Mouse (Mus musculus): ENCODE results near the gene Pdpr. TPM values are rescaled to one million over a fixed set of nuclear protein-coding genes. Genes with fewer than 3 reads are reported as not detected.
A peak's percentile ranks its signal among the peaks of the same experiment; 100 is the strongest.
"Not testable (repeated sequence)": the region's sequence is repeated elsewhere in the genome, so short reads cannot be mapped to it uniquely, and the experiment has no call there.

The Pdpr gene
- 12.9 and 15.8 TPM in 2 replicates for polyA plus RNA-seq (2012; rRNA removed)

DNA sequence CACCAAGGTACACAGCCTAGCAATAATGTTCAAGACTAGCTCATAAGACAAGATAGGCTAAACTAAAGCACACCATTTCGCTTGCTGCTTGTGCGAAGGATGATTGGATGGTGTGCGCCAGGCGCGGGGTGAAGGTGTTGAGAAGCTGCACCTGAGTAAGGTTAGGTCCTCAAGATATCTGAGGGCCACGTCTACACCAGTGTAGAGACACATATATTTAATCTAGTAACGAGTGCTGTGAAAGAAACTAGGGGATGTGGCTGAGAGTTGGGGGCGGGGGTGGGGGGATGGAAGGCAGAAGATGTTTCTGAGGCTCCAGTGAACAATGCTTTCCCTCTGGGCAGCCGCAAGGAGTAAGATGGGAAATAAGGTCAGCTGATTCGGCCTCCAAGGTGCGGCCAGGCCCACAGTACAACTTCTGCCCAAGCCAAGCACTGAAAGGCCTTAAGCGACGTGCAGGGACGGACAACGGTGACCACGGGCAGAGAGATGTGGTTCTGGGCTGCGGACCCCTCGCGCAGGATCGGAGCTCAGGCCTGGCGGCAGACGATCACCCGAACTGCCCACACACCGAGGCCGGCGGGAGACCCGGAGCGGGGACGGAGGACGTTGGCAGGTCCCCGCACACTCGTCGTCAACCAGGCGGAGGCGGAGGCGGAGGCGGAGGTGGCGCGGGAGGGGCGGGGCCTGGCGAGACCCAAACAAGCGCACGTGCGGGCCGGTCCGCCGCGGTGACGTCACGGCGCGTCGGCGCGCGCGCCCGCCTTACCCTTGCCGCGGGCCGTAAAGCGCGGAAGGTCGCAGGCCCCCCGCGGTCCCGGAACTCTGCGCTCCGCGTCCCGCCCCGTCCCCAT, at the start of gene Pdpr:
TSS of gene Pdpr (plus strand) at position 766 of the 854 bp plus-strand sequence.
- peak; percentile 74 to 88 for DNase-seq (ENCODE audit: extremely low spot score in 1 of 2, low spot score in 1 of 2)

DNA sequence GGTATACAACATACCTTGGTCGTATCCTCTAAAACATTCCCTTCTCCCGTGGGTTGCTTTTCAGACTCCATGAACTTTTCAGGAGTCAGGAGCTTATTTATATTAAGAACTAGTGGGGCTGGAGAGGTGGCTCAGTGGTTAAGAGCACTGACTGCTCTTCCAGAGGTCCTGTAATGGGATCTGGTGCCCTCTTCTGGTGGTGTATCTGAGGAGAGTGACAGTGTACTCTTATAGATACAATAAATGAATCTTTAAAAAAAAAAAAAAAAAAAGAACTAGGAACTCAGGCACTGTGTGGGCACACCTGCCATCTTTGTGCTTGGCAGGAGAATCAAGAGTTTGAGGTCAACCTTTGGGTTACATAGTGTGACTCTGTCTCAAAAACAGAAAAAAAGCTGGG, 45.7 kb upstream of the Pdpr start:
- DNase-seq (ENCODE audit: extremely low spot score in 1 of 2, low spot score in 1 of 2), result no peak

DNA sequence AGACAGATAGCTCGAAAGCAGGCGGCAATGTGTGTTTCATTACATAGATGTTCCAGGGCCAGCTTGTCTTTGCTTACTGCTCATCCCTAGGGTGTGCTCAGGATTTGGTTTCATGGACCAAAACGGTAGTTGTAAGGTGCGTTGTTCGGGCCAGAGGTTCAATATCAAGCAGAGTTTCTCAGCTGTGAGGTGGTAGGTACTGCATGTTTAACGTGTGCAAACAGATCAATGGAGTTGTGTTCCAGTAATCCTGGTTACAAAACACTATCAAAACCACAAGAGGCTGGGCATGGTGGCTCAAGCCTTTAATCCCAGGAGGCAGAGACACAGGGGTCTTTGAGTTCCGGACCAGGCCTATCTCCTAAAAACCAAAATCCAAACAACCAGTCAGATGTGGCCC, 45.3 kb upstream of the Pdpr start:
- DNase-seq (ENCODE audit: extremely low spot score in 1 of 2, low spot score in 1 of 2), result no peak

DNA sequence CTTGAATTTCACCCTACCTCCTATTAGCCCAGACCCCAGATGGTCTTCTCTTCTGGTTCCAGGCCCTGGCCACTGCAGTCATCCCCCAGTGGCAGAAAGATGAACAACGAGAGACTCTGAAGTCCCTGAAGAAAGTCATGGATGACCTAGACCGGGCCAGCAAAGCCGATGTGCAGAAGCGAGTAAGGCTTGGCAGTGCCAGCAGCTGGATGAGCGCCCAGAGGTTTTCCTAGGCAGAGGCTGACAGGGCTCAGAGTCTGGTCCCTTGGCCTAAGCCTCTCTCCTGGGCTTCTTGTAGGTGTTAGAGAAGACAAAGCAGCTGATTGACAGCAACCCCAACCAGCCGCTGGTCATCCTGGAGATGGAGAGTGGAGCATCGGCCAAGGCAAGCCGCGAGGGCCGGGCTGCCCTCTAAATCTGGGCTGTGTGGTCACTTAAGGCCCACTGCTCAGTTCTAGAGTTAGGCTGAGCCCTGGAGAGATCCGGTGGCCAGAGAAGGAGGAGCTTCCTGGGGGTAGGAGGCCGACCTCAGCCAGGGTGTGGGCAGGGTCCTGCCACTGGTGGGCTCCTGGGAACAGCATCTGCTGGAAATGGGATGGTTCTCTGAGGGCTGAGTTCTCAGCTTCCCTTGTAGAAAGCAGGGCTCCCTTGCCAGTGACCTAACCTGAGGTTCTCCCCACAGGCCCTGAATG, 40.5 kb upstream of the Pdpr start:
- no peak for DNase-seq (ENCODE audit: extremely low spot score in 1 of 2, low spot score in 1 of 2)

DNA sequence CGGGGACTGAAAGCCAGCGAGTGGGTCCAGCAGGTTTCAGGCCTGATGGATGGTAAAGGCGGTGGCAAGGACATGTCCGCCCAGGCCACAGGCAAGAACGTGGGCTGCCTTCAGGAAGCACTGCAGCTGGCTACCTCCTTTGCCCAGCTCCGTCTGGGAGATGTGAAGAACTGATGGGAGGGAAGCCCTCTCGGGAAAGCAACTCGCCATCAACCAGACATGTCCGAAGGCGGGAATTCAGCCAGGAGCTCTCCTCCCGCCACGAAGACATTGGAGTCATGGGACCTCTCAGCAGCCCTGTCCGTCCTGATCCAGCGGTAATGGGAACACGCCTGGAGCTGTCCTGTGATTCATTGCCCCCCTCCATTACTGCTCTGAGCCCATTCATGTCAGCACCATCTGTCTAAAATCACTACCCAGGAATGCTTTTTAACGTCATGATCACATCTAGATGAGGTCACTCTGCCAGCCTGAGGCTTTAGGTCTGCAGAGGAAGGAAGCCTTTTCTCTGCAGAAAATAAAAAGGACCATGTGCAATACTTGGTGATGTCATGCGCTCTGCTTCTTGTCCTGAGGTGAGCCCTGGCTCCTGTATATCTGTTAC, 39.3 kb upstream of the Pdpr start:
- DNase-seq (ENCODE audit: extremely low spot score in 1 of 2, low spot score in 1 of 2), result no peak

DNA sequence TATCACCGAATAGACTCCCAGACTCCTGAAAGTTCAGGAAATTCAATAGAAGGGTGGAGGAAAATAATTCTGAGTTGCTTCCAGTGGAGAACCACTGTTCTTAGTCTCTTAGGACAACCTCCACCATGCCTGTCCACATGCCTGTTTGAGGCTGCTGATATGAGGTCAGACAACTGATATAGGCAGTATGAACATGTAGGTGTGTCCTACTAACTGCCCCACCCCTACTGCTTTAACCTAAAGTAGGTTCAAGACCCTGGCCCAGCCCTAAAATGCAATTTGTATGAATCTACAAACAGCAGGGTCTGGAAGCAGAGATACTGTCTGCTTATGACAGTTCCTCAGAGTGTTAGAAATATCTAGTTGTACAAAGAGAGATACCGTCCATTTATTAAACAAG, 38.8 kb upstream of the Pdpr start:
- no peak for DNase-seq (ENCODE audit: extremely low spot score in 1 of 2, low spot score in 1 of 2)

DNA sequence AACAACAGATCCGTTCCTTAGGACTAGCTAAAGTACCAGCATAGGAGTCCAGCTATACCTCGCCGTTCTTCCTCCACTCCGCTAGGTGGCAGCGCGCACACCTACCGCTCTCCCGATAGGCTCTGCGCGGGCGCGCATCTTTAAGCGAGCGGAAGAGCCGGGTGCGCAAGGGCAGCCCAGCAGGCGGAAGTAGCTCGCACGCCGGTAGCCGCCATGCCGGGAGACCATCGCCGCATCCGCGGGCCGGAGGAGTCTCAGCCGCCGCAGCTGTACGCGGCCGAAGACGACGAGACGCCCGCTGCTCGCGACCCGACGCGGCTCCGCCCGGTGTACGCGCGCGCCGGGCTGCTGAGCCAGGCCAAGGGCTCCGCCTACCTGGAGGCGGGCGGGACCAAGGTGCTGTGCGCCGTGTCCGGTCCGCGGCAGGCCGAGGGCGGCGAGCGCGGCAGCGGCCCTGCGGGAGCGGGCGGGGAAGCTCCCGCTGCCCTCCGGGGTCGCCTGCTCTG, 38.2 kb upstream of the Pdpr start, which contains the start of gene Exosc6:
TSS of gene Exosc6 (plus strand) at position 182 of the 506 bp plus-strand sequence.
- DNase-seq (ENCODE audit: extremely low spot score in 1 of 2, low spot score in 1 of 2), result peak; percentile 75 to 95

DNA sequence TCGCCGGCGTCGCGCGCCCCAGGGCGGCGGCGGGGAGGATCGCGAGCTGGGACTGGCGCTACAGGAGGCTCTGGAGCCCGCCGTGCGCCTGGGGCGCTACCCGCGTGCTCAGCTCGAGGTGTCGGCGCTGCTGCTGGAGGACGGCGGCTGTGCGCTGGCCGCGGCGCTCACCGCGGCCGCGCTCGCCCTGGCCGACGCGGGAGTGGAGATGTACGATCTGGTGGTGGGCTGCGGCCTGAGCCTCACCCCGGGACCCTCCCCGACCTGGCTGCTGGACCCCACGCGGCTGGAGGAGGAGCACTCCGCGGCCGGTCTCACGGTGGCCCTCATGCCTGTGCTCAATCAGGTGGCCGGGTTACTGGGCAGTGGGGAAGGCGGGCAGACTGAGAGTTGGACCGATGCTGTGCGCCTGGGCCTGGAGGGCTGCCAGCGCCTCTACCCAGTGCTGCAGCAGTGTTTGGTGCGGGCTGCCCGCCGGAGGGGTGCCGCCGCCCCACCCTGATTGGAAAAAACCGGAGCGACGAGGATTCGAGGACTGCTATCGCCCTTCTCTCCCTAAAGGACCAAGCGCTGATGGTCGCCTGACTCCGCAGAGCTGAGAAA, 37.6 kb upstream of the Pdpr start:
- DNase-seq (ENCODE audit: extremely low spot score in 1 of 2, low spot score in 1 of 2), result no peak

DNA sequence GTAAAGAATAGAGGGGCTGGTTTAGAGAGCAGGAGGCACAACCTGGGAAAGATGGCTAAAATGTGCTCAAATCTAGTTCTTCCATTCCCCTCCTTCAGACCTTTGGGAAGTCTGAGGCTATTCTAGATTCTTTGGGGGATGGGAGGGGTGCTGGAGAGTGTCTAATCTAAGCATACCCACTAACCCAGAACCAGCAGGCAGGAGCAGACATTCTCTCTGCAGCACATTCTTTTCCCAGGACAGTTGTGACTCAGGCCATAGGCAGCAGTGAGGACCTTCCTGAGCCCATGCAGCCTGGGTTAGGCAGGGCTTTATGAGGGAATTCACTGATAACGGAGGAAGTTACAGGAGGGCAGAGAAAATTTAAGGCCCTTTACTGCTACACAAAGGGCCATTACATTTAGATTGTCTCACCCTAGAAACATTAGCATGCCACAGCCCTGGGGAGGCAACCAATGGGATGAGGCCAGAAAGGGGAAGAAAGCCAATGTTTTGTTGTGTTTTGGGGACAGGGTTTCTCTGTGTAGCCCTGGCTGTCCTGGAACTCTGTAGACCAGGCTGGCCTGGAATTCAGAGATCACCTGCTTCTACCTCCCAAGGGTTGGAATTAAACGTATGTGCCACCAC, 35.4 kb upstream of the Pdpr start:
- DNase-seq (ENCODE audit: extremely low spot score in 1 of 2, low spot score in 1 of 2), result no peak

DNA sequence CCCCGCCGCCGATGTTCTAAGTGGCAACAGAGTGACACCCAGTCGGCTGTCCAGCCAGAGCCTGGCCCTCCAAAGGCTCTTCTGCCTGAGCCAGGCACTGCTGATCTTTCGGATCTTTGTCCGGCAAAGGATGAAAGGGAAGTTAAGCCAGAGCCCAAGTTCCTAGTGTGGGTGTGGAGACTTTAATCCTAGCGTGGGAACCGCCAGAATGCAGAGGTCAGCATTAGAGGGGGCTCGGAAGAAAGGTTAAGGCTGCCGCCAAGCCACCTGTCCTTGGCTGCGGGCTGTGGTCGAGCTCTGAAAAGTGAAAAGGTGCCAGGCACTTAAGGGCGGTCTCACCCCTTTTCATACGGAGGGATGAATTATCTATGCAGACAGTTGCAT, 32.8 kb upstream of the Pdpr start:
- no peak for DNase-seq (ENCODE audit: extremely low spot score in 1 of 2, low spot score in 1 of 2)

DNA sequence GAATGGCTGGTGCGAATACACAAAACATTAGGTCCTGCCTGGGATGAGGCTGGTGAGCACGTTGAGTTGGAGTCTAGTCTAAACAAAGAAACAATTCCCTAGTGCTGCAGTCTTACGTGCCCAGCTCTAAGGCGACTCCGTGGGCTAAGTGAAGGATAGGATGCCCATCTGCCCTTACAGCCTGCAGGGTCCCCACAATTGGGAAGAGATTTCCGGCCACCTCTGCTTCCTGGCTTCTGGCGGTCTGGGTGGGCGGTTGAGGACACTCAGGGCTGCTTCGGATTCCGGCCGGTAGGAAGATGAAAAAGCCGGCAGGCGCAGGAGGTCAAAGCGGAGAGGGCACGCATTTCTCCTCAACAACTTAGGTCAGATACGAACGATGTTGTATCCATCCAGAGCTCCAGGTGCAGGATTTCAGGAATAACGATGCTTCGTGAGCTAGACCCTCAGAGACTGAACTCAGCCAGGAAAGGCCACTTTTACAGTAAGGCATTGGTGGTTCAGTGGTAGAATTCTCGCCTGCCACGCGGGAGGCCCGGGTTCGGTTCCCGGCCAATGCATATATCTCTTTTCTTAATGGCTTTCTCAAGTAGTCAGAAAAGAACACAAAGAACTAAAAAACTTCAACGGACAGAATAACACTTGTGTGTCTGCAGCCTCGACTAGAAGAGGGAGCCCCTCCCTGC, 32.2 kb upstream of the Pdpr start:
- DNase-seq (ENCODE audit: extremely low spot score in 1 of 2, low spot score in 1 of 2), result peak; percentile 87 to 99

DNA sequence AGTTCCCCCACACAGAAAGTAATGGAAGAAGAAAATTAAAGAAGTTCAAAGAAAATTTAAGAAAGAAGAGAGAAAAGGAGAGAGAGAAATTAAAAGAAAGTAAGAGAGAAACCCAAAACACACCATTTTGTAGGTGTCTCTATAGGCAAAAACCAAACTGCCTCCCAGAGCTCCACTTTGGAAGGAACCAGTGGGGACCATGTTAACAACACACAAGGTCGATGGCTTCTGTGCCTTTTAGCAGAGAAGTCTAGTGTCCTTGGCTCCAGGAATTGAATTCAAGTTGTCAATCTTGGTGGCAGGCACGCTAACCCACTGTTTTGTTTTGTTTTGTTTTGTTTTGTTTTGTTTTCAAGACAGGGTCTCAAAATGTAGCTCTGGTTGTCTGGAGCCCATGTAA, 31.5 kb upstream of the Pdpr start:
- DNase-seq (ENCODE audit: extremely low spot score in 1 of 2, low spot score in 1 of 2), result no peak

DNA sequence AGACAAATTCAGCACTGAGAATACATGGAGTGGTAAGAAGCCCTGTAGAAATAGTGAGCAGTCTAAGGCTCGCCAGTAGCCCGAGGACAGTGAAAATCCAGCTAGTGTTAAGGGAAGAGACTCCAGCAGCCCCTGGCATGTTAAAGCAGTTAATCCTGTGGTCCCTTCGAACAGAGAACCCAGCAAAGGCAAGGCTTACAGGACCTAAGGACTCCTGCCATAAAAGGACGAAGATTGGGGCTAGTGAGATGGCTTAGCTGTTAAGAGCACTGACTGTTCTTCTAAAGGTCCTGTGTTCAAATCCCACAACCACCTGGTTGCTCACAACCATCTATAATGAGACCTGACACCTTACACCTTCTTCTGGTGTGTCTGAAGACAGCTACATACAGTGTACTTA, 28.1 kb upstream of the Pdpr start:
- no peak for DNase-seq (ENCODE audit: extremely low spot score in 1 of 2, low spot score in 1 of 2)

DNA sequence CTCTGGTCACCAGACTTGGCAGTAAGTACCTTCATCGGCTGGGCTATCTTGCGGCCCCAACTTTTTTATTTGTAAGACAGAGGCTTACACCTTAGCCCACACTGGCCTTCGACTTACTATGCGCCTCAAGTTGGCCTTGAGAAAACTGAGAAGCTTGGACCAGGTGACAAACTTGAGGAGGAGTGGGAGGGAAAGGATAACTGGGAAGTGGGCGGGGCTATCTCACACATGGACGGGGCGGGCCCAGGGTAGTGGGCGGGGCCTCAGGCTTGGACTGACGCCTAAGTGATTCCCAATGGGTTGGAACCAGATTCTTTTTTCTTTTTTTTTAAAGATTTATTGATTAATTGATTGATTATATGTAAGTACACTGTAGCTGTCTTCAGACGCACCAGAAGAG, 27.0 kb upstream of the Pdpr start:
- no peak for DNase-seq (ENCODE audit: extremely low spot score in 1 of 2, low spot score in 1 of 2)

DNA sequence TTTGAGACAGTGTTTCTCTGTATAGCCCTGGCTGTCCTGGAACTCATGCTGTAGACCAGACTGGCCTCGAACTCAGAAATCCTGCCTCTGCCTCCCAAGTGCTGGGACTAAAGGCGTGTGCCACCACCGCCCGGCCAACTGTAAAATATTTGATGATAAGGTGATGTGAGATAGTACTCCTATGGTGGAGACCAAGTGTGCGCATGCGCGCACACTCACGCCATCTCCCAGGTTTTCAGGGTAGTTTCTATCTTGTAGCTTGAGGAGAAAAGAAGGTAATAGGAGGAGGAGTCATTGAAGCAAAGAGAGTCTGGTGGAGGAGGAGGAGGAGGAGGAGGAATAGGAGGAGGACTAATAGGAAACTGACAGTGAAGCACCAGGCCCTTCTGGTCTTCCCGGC, 25.8 kb upstream of the Pdpr start:
- DNase-seq (ENCODE audit: extremely low spot score in 1 of 2, low spot score in 1 of 2), result not testable (repeated sequence)

DNA sequence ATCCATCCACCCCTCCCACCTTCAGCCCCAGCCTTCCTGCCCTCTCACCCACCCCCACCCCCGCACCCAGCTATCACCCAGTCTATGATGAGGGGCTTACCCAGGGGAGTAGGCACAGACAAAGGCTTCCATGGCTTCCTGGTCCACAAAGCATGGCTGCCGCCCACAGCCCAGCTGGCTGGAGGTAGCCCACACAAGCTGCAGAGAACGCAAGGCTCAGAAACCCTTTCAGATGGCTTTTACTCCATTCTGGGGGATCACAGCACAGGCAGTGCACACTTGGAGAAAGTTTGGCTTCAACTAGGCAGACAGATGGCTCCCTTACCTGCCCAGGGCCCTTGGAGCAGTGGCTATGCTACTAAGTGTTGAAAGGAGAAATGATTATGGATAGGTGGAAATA, 18.5 kb upstream of the Pdpr start:
- peak; percentile 32 to 66 for DNase-seq (ENCODE audit: extremely low spot score in 1 of 2, low spot score in 1 of 2)

DNA sequence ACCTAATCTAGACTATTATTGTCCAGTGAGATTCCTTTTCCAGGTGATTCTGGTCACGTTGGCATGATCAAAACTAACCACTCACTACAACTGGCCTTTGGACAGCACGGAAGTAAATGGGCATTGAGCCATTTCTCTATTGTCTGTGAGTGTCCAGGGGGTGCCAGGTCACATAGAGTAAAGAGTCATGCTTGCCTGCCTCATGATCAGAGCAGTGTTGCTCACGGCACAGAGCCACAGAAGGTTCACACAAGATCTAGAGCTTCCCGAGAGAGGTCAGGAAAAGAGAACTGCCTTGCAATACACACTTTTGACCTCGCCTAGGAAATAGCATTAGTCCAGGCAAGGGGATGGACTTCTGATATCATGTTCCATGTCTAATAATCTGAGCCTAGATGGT, 15.0 kb upstream of the Pdpr start:
- DNase-seq (ENCODE audit: extremely low spot score in 1 of 2, low spot score in 1 of 2), result no peak

DNA sequence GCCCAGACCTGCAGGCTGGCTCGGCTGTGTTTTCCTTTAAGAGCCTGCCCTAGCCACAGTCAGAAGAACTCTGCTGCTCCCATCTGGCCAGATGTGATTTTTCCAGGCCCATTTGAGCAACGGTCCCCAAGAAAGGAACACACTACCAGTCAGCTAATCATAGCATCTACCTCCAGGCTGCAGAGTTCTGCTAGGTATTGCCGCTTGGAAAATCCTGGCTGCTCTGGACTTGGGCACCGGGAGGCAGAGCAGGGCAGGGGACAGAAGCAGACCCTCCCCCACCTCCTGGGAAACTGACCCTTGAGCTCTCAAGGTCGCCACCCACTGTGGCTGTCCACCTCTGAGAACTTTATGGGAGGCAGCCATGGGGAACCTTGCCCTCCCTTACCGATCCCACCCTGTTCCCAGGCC, 14.6 kb upstream of the Pdpr start:
- no peak for DNase-seq (ENCODE audit: extremely low spot score in 1 of 2, low spot score in 1 of 2)

DNA sequence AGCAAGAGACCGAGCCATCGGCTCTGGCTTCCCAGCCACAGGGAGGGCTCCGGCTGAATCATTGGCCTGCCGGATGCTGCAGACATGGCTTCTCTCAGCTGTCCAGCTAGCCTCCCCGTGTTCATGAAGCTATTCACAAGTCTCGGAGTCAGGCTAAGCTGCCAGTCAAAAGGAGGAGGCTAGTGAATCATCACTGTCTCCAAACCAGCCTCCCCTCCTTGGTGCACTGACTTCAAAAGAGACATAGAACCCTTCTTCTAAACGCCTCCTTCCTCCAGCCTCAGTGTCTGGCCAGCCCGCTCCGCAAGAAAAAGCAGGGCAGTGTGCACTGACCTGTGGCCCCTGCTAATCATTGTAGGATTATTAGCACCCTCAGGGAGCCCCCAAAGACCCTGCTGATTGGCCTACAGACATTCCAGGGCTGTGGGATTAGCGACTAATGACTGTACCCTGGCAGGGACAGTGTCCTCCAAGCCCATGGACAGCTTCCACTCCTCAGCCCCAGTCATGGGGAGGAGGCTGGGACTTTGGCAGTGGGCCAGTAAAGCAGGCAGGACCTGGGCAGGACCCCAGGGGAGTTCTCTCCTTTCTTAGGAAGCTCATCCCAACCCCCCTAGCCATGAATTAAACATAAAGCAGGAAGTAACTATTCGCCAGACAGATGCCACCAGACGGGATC, 12.7 kb upstream of the Pdpr start:
- DNase-seq (ENCODE audit: extremely low spot score in 1 of 2, low spot score in 1 of 2), result no peak
